Mouse (Mus musculus): ENCODE measurements at regions not wholly inside any gene's neighbourhood (a gene's known extent, or its start where the extent isn't known, plus 50 kb on each side); places are given as distances from the start of the nearest gene placed in this dataset.

DNA sequence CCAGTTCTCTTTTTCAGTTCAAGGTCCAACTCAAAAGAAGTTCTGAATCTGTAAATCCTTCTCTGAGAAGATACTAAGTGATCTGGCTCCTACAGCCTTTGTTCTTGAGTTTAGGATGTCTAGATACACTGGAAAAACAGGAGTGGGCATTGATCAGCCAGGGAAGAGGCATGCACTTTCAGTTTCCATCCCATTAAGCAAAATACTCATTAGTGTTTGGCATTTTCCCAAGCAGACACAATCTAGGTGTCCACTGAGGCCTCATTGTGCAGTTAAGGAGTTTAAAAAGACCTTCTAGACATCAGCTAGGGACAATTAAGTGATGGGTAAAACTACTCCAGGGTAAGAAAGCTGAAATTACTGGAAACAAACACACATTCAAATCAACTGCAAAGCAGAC lies 74.3 kb upstream of the Zfp770 start:
- no peak for ATAC-seq (ENCODE audit: insufficient number of reproducible peaks, low FRiP score, low TSS enrichment)

DNA sequence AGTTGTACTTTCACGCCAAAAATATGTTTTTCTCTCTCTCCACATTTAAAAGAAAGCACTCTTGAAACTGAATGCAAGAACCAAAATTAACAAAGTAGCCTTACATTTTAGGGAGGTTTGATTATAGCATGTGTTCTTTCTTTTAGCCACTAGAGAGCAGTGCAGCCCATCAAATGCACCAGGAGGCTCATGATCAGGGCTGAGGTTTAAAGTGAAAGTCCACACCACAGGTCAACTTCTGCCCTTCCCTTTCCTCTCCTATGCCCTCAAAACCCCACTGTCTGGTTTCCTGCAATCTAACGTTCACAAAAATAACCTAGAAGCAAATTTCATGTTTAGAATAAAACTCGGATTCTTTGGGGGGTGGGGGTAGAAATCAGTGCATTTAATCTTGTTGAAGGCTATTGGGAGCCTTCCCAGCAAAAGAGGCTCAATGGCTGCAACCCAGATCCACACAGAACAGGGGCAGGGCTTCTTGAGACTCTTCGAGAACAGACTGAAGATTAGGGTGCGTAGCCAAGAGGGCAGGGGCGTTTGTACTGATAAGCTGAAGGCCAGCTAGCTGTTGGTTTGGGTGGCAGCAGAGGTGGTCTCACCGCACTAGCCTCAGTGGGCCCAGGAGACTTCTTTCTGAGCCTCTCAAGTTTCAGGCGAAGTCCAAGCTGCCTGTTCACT lies 59.3 kb upstream of the Zfp770 start:
- peak; percentile 78 for ATAC-seq (ENCODE audit: insufficient number of reproducible peaks, low FRiP score, low TSS enrichment)

GRCm38 (mm10) chr2:114259539-114259938 lies 58.3 kb upstream of the Zfp770 start:
- ATAC-seq (ENCODE audit: insufficient number of reproducible peaks, low FRiP score, low TSS enrichment) = no peak

Data from cerebellum, adult (tissue).